Mouse (Mus musculus) ES-E14 (cell line): ENCODE measurements around the gene Gck. TPM values are rescaled to one million over a fixed set of nuclear protein-coding genes. Genes with fewer than 3 reads are reported as not detected.

Experiments used
- DNase-seq: peaks from one replicate; pipeline ENCODE4 v3.0.0-alpha.2; 2013; ENCODE audit warnings: low read depth, low spot score
- H3K27ac ChIP-seq: 2 replicates; pipeline ENCODE4 v1.5.1; 2012; ENCODE audit warnings: low read depth, mild to moderate bottlenecking, low read length, moderate library complexity, mixed read lengths; ENCODE audit not compliant: poor library complexity, insufficient read depth, severe bottlenecking
- H3K36me3 ChIP-seq: 2 replicates; pipeline ENCODE4 v1.6.1; 2012; ENCODE audit warnings: mild to moderate bottlenecking, low read length, moderate library complexity, mixed read lengths; ENCODE audit not compliant: control insufficient read depth, poor library complexity, insufficient read depth, severe bottlenecking
- H3K4me1 ChIP-seq, 2 experiments: fragments of 150-350 bp in 1 of 2; sonication (generic) in 1 of 2; 2 replicates each; pipeline ENCODE4 v1.6.1; 2012; ENCODE audit warnings: low read length in 2 of 2, mild to moderate bottlenecking in 1 of 2, mixed read lengths in 1 of 2; ENCODE audit not compliant: control insufficient read depth in 2 of 2, insufficient read depth in 2 of 2, poor library complexity in 1 of 2
- H3K4me3 ChIP-seq, 2 experiments: fragments of 150-350 bp in 1 of 2; sonication (generic) in 1 of 2; 2 replicates each; pipeline ENCODE4 v1.5.1; 2012; ENCODE audit warnings: low read length in 2 of 2, low read depth in 1 of 2, mild to moderate bottlenecking in 1 of 2, mixed read lengths in 1 of 2; ENCODE audit not compliant: insufficient read depth in 1 of 2, poor library complexity in 1 of 2, severe bottlenecking in 1 of 2
- H3K9ac ChIP-seq: 2 replicates; pipeline ENCODE4 v1.6.1; 2012; ENCODE audit warnings: low read depth, mild to moderate bottlenecking, low read length, mixed read lengths; ENCODE audit not compliant: poor library complexity, insufficient read depth, severe bottlenecking
- H3K9me3 ChIP-seq: fragments of 150-350 bp; sonication (generic); 2 replicates; pipeline ENCODE4 v1.6.1; 2012; ENCODE audit warnings: low read depth, mild to moderate bottlenecking, low read length; ENCODE audit not compliant: control insufficient read depth, insufficient read depth
- CHD2 ChIP-seq: IDR thresholded peaks from 2 replicates; pipeline ENCODE4 v1.6.1; 2014; ENCODE audit warnings: mild to moderate bottlenecking, low read depth, low read length, inconsistent platforms
- HCFC1 ChIP-seq: IDR thresholded peaks from 2 replicates; pipeline ENCODE4 v1.6.1; 2012; ENCODE audit warnings: low read length, inconsistent platforms, borderline replicate concordance; ENCODE audit not compliant: insufficient read depth
- MAFK ChIP-seq: IDR thresholded peaks from 2 replicates; pipeline ENCODE4 v1.6.1; 2014; ENCODE audit warnings: mild to moderate bottlenecking, low read depth, low read length, inconsistent platforms; ENCODE audit not compliant: insufficient read depth
- ZC3H11A ChIP-seq: IDR thresholded peaks from 2 replicates; pipeline ENCODE4 v1.6.1; 2012; ENCODE audit warnings: low read depth, mild to moderate bottlenecking, inconsistent platforms, low read length, borderline replicate concordance
- ZNF384 ChIP-seq: IDR thresholded peaks from 2 replicates; pipeline ENCODE4 v1.6.1; 2012; ENCODE audit warnings: low read depth, low read length, inconsistent platforms
- in situ Hi-C, 2 experiments: fragments of 600-800 bp; cut with MboI; formaldehyde crosslinking; loops; one replicate each; pipeline ENCODE4 v1.15.1; 2025; ENCODE audit warnings: low sequenced_read_pairs in 2 of 2, inconsistent platforms in 1 of 2; ENCODE audit not compliant: unreplicated experiment in 2 of 2
- total RNA-seq: library from RNA; depleted of rRNA; stranded (reverse); fragments of 300-350 nt; gene quantifications from 2 replicates; pipeline ENCODE4 v1.2.3, GENCODE M21; 2012

Gene Gck
- total RNA-seq, 1 experiment = 0.76 TPM

DNA sequence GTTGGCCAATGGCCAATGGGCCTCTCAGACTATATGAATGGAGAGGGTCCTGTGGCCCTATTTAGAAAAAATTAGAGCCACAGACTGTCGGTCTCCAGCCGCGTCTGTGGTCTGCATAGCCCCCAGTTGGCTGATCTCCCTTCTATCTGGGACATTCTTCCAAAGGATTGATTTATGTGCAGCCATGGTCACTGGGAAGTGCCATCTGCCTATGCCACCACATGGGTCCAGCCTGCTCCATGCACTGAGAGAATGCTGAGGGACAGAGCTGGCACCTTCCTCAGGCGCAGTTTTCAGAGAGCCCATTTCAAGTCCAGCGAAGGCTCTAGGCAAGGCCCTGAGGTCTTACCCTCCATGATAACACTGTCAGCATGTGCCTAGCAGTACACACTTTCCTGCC, 44.3 kb upstream of the Gck start:
- no peak for DNase-seq
- Histone ChIP-seq H3K36me3 (no peaks in the 10 kb centered on the region; the same call in 1 of the 2 replicates), H3K9me3 (no peaks in the 10 kb centered on the region), H3K9ac (no peak overlapping the region), H3K4me1 (peaks cover 2 to 11% of the 10 kb centered on the region in 2 experiments; a peak in 1 of 4 replicates), H3K4me3 (no peak overlapping the region), H3K27ac (no peak overlapping the region)
- in situ Hi-C loops = loop anchor here (5.0 to 10.0 kb wide), 3 partner anchors 198 to 271 kb away; partner anchors contain the start of gene Ddx56 (in 1 of the 2)
- TF ChIP-seq HCFC1 (no peak), MAFK (no peak), ZC3H11A (no peak), ZNF384 (no peak), CHD2 (no peak)

GRCm38 (mm10) chr11:5990910-5991309, 41.0 kb upstream of the Gck start:
- H3K9ac ChIP-seq = no peak overlapping the region
- peaks cover 3% of the 10 kb centered on the region; the same call in 1 of the 2 replicates for H3K36me3 ChIP-seq
- TF ChIP-seq ZC3H11A (0 out of 2 replicates have a peak, but pooled peaks have one; percentile 39), CHD2 (no peak), ZNF384 (no peak), HCFC1 (no peak), MAFK (no peak)
- DNase-seq = peak; percentile 72
- no peak overlapping the region for H3K4me3 ChIP-seq
- in situ Hi-C loops = loop anchor here (5.0 to 10.0 kb wide), 3 partner anchors 201 to 274 kb away; partner anchors contain the start of gene Ddx56 (in 1 of the 2)
- no peaks in the 10 kb centered on the region for H3K9me3 ChIP-seq
- no peak overlapping the region for H3K27ac ChIP-seq
- peaks cover 2 to 9% of the 10 kb centered on the region in 2 experiments; a peak in 1 of 4 replicates for H3K4me1 ChIP-seq

GRCm38 (mm10) chr11:5989954-5990593, 40.2 kb upstream of the Gck start:
- TF ChIP-seq MAFK (no peak), CHD2 (no peak), HCFC1 (no peak), ZC3H11A (no peak), ZNF384 (no peak)
- no peaks in the 10 kb centered on the region for H3K9me3 ChIP-seq
- no peak overlapping the region; the same call in 1 of the 2 replicates for H3K9ac ChIP-seq
- DNase-seq = no peak
- peaks cover 3% of the 10 kb centered on the region; the same call in 1 of the 2 replicates for H3K36me3 ChIP-seq
- H3K4me3 ChIP-seq = no peak overlapping the region
- in situ Hi-C loops = loop anchor here (5.0 to 10.0 kb wide), 3 partner anchors 202 to 275 kb away; partner anchors contain the start of gene Ddx56 (in 1 of the 2)
- H3K27ac ChIP-seq = no peak overlapping the region; the same call in 1 of the 2 replicates
- peaks cover 2 to 9% of the 10 kb centered on the region in 2 experiments; a peak in 1 of 4 replicates for H3K4me1 ChIP-seq

DNA sequence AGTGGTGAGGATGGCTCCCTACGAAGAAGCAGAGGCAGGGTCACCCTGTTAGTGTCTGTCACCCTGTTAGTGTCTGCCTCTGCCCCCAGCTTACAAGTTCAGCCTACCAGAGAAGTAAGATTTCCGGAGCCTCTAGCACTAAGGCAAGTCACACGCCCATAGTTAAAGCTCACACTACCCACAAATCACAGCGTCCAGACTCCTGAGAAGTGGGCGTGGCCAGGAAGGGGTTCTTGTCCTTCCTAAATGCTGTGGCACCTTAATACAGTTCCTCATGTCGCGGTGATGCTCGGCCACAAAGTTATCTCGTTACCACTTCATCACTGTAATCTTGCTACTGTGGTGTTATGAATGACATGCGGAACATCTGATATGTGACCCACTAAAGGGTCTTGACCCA, 38.2 kb upstream of the Gck start:
- Histone ChIP-seq H3K4me1 (peaks cover 2 to 9% of the 10 kb centered on the region in 2 experiments; a peak in 1 of 4 replicates), H3K9me3 (no peaks in the 10 kb centered on the region), H3K36me3 (peaks cover 3% of the 10 kb centered on the region; the same call in 1 of the 2 replicates), H3K27ac (no peak overlapping the region), H3K4me3 (no peak overlapping the region), H3K9ac (no peak overlapping the region)
- TF ChIP-seq ZNF384 (no peak), MAFK (no peak), HCFC1 (no peak), CHD2 (no peak), ZC3H11A (no peak)
- DNase-seq = no peak
- in situ Hi-C loops = no loop called here
